Mouse (Mus musculus) layer of hippocampus, adult 18-20 months (tissue): ENCODE results near the gene Sdf2l1. TPM values are rescaled to one million over a fixed set of nuclear protein-coding genes. Genes with fewer than 3 reads are reported as not detected.
A peak's percentile ranks its signal among the peaks of the same experiment; 100 is the strongest.

Experiments used
- DNase-seq, 2 experiments: peaks; one replicate each; pipeline ENCODE4 v3.0.0; 2022; ENCODE audit warnings: low spot score in 2 of 2
- microRNA-seq, 2 experiments: library from miRNA; unstranded; fragments of <30 nt; microRNA quantifications; one replicate each; pipeline ENCODE4 v1.2.0; 2021
- total RNA-seq, 2 experiments: library from RNA; stranded (reverse); gene quantifications; 2 replicates each; pipeline ENCODE4 v1.2.3; 2021

Sdf2l1 gene
- total RNA-seq, 2 experiments from 2014 or later: 30.9 to 34.9 TPM

- no peak for DNase-seq
These were observed 7.9 kb downstream of the Sdf2l1 start for GRCm38 (mm10) chr16:17124119-17124870.

- DNase-seq: no peak
These were observed 10.6 kb downstream of the Sdf2l1 start for GRCm38 (mm10) chr16:17121569-17121968.

GRCm38 (mm10) chr16:17117309-17117799 is 14.8 kb downstream of the Sdf2l1 start:
- DNase-seq: no peak

- DNase-seq: peak; percentile 70 to 84
These were observed 21.1 kb downstream of the Sdf2l1 start, which contains the start of gene Ppil2 for GRCm38 (mm10) chr16:17110771-17111743. Gene Ppil2, minus strand, starts transcription at chr16:17111257.

- DNase-seq: no peak
These were observed 27.6 kb downstream of the Sdf2l1 start for GRCm38 (mm10) chr16:17104600-17104999.

GRCm38 (mm10) chr16:17102630-17103220 is 29.5 kb downstream of the Sdf2l1 start:
- DNase-seq: no peak

GRCm38 (mm10) chr16:17096938-17097337 is 35.2 kb downstream of the Sdf2l1 start:
- no peak for DNase-seq

GRCm38 (mm10) chr16:17088346-17088745 is 43.8 kb downstream of the Sdf2l1 start:
- no peak for DNase-seq

GRCm38 (mm10) chr16:17086669-17087193 is 45.5 kb downstream of the Sdf2l1 start:
- DNase-seq: peak; percentile 52 to 67

- no peak for DNase-seq
These were observed 45.9 kb downstream of the Sdf2l1 start for GRCm38 (mm10) chr16:17086241-17086640.

GRCm38 (mm10) chr16:17085636-17086035 is 46.5 kb downstream of the Sdf2l1 start:
- DNase-seq: no peak

GRCm38 (mm10) chr16:17082121-17082792 is 49.9 kb downstream of the Sdf2l1 start:
- DNase-seq: no peak

Small RNA genes lying within 50 kb of the gene (microRNA-seq; reads per million reads assigned to microRNA genes)
- 62.4 to 69.8 reads per million in 2 experiments for gene Mir130b
- 1.2 to 2.0 reads per million in 2 experiments for gene Mir301b

Other genes with a start within 250 kb of the Sdf2l1 start
- gene Ppm1f, start 235.9 kb downstream of the Sdf2l1 start, total RNA-seq: 10 to 100 TPM; 54.7 to 56.3 TPM
- gene Mapk1, start 149.0 kb downstream of the Sdf2l1 start, total RNA-seq: 100 to 1,000 TPM; 507 to 529 TPM
- 10 to 100 TPM; 35.7 to 36.5 TPM for gene Ypel1, start 62.7 kb downstream of the Sdf2l1 start, total RNA-seq
- 10 to 100 TPM; 90.6 to 96.2 TPM for gene Ppil2, start 21.1 kb downstream of the Sdf2l1 start, total RNA-seq
- under 1 TPM in 1 of 2 experiments, not detected in 1; 0.92 TPM for gene 2610318N02Rik, start 7.2 kb downstream of the Sdf2l1 start, total RNA-seq
- 10 to 100 TPM; 24.2 to 26.5 TPM for gene Ydjc, start 12.2 kb upstream of the Sdf2l1 start, total RNA-seq
- 1 to 10 TPM; 1.9 to 2.7 TPM for gene Ccdc116, start 14.8 kb upstream of the Sdf2l1 start, total RNA-seq
- 100 to 1,000 TPM; 148 to 155 TPM for gene Ube2l3, start 70.3 kb upstream of the Sdf2l1 start, total RNA-seq
- 1 to 10 TPM; 3.4 to 3.7 TPM for gene Rimbp3, start 76.2 kb upstream of the Sdf2l1 start, total RNA-seq
- gene Hic2, start 101.2 kb upstream of the Sdf2l1 start, total RNA-seq: 1 to 10 TPM; 4.9 to 6.0 TPM
- gene Tmem191c, start 143.7 kb upstream of the Sdf2l1 start, total RNA-seq: 100 to 1,000 TPM in 1 of 2 experiments, 10 to 100 TPM in 1; 82.4 to 100 TPM
- gene Serpind1, start 199.0 kb upstream of the Sdf2l1 start, total RNA-seq: under 1 TPM; 0.56 to 0.84 TPM